Mouse (Mus musculus) heart, embryonic 16.5 days (tissue): ENCODE data around the gene Btn2a2. TPM values are rescaled to one million over a fixed set of nuclear protein-coding genes. Genes with fewer than 3 reads are reported as not detected.

Experiments used
- ATAC-seq: fragments of 200-750 bp; cut with Nextera tagmentation; replicated peaks from 2 replicates; pipeline ENCODE4 v1.8.0; 2017; ENCODE audit warnings: moderate number of reproducible peaks; ENCODE audit not compliant: insufficient read depth, low FRiP score; ENCODE audit errors: extremely low read depth
- H3K27ac ChIP-seq: fragments of 300-500 bp; sonication (generic); 2 replicates; pipeline ENCODE4 v1.5.1; 2014; ENCODE audit warnings: mild to moderate bottlenecking, low read length, control low read depth, moderate library complexity
- H3K27me3 ChIP-seq: fragments of 300-500 bp; sonication (generic); 2 replicates; pipeline ENCODE4 v1.6.1; 2014; ENCODE audit warnings: low read length, mixed read lengths; ENCODE audit not compliant: control insufficient read depth, insufficient read depth
- H3K36me3 ChIP-seq: fragments of 300-500 bp; sonication (generic); 2 replicates; pipeline ENCODE4 v1.6.1; 2014; ENCODE audit not compliant: control insufficient read depth, insufficient read depth
- H3K4me1 ChIP-seq: fragments of 300-500 bp; sonication (generic); 2 replicates; pipeline ENCODE4 v1.6.1; 2014; ENCODE audit warnings: low read length, mixed read lengths; ENCODE audit not compliant: control insufficient read depth, insufficient read depth
- H3K4me2 ChIP-seq: fragments of 300-500 bp; sonication (generic); 2 replicates; pipeline ENCODE4 v1.6.1; 2014; ENCODE audit warnings: low read depth, mild to moderate bottlenecking, control low read depth, low read length
- H3K4me3 ChIP-seq: fragments of 300-500 bp; sonication (generic); 2 replicates; pipeline ENCODE4 v1.5.1; 2014; ENCODE audit warnings: mild to moderate bottlenecking, control low read depth, low read length
- H3K9ac ChIP-seq: fragments of 300-500 bp; sonication (generic); 2 replicates; pipeline ENCODE4 v1.6.1; 2014; ENCODE audit warnings: low read length, control low read depth
- H3K9me3 ChIP-seq: fragments of 300-500 bp; sonication (generic); replicated peaks from 2 replicates; pipeline ENCODE4 v1.6.1; 2016; ENCODE audit warnings: low read length; ENCODE audit not compliant: control insufficient read depth
- WGBS: fragments of 180-500 bp; shearing (Covaris S2); extraction: QIAGEN DNeasy Blood & Tissue Kit; methylation state at CpG from one replicate; pipeline ENCODE4 v1.1.7; 2014; 5-methylcytosine and 5-hydroxymethylcytosine counted together
- polyA plus RNA-seq: library from polyadenylated mRNA; unstranded; fragments of >200 nt; fragmentation: Nextera tagmentation; extraction: Ambion mirVana; gene quantifications from 2 replicates; pipeline ENCODE4 v1.2.1, GENCODE M21; 2015

Gene Btn2a2
- polyA plus RNA-seq, 1 experiment from 2014 or later, result 0.34 TPM

- peak overlapping the region; percentile 24 for H3K4me3 ChIP-seq
- no peaks in the 10 kb centered on the region for H3K27me3 ChIP-seq
- H3K9me3 ChIP-seq, result no peaks in the 10 kb centered on the region
- H3K4me1 ChIP-seq, result peaks cover 26% of the 10 kb centered on the region
- H3K4me2 ChIP-seq, result peak overlapping the region; percentile 38
- no peak for ATAC-seq
- H3K9ac ChIP-seq, result no peak overlapping the region
- WGBS, result 33% methylated on average over 5 of the region's 5 CpGs
- H3K36me3 ChIP-seq, result no peaks in the 10 kb centered on the region
- H3K27ac ChIP-seq, result no peak overlapping the region
Observed at GRCm38 (mm10) chr13:23501511-23501910, 12.9 kb upstream of the Btn2a2 start.

GRCm38 (mm10) chr13:23500424-23501200 is 12.0 kb upstream of the Btn2a2 start:
- Histone ChIP-seq H3K27me3 (no peaks in the 10 kb centered on the region), H3K9ac (no peak overlapping the region), H3K4me1 (peaks cover 21% of the 10 kb centered on the region), H3K4me3 (no peak overlapping the region), H3K4me2 (no peak overlapping the region), H3K36me3 (no peaks in the 10 kb centered on the region), H3K9me3 (no peaks in the 10 kb centered on the region), H3K27ac (no peak overlapping the region)
- 6% methylated on average over 17 of the region's 17 CpGs for WGBS
- no peak; the same call in 1 of the 2 replicates for ATAC-seq

- no peak for ATAC-seq
- 24% methylated on average over 7 of the region's 7 CpGs for WGBS
- no peak overlapping the region for H3K4me3 ChIP-seq
- H3K27me3 ChIP-seq, result no peaks in the 10 kb centered on the region
- no peak overlapping the region for H3K4me2 ChIP-seq
- H3K9ac ChIP-seq, result no peak overlapping the region
- no peaks in the 10 kb centered on the region for H3K36me3 ChIP-seq
- H3K9me3 ChIP-seq, result no peaks in the 10 kb centered on the region
- peaks cover 15% of the 10 kb centered on the region for H3K4me1 ChIP-seq
- no peak overlapping the region for H3K27ac ChIP-seq
Observed at GRCm38 (mm10) chr13:23499943-23500342, 11.3 kb upstream of the Btn2a2 start.

- Histone ChIP-seq H3K4me3 (peak overlapping the region; percentile 50), H3K27ac (no peak overlapping the region), H3K9ac (peak overlapping the region; percentile 31), H3K9me3 (no peaks in the 10 kb centered on the region), H3K27me3 (no peaks in the 10 kb centered on the region), H3K4me2 (peak overlapping the region; percentile 72), H3K4me1 (peaks cover 14% of the 10 kb centered on the region), H3K36me3 (no peaks in the 10 kb centered on the region)
- no peak for ATAC-seq
- 7% methylated on average over 10 of the region's 10 CpGs for WGBS
Observed at GRCm38 (mm10) chr13:23498653-23499052, 10.0 kb upstream of the Btn2a2 start.

- Histone ChIP-seq H3K4me1 (peaks cover 14% of the 10 kb centered on the region), H3K27me3 (no peaks in the 10 kb centered on the region), H3K36me3 (no peaks in the 10 kb centered on the region), H3K27ac (no peak overlapping the region), H3K4me2 (peak overlapping the region; percentile 72), H3K9ac (no peak overlapping the region), H3K9me3 (no peaks in the 10 kb centered on the region), H3K4me3 (peak overlapping the region; percentile 50)
- ATAC-seq, result no peak
- WGBS, result 10% methylated on average over 19 of the region's 19 CpGs
Observed at GRCm38 (mm10) chr13:23497656-23498321, 9.1 kb upstream of the Btn2a2 start.

- no peak overlapping the region for H3K9ac ChIP-seq
- no peak overlapping the region for H3K4me2 ChIP-seq
- H3K27me3 ChIP-seq, result no peaks in the 10 kb centered on the region
- ATAC-seq, result no peak
- no peak overlapping the region for H3K4me3 ChIP-seq
- H3K36me3 ChIP-seq, result no peaks in the 10 kb centered on the region
- no peak overlapping the region for H3K27ac ChIP-seq
- 75% methylated on average over 6 of the region's 6 CpGs for WGBS
- no peaks in the 10 kb centered on the region for H3K9me3 ChIP-seq
- peaks cover 20% of the 10 kb centered on the region for H3K4me1 ChIP-seq
Observed at GRCm38 (mm10) chr13:23495526-23495925, 6.9 kb upstream of the Btn2a2 start.

GRCm38 (mm10) chr13:23491990-23492389 is 3.3 kb upstream of the Btn2a2 start:
- Histone ChIP-seq H3K36me3 (no peaks in the 10 kb centered on the region), H3K4me1 (peaks cover 18% of the 10 kb centered on the region), H3K4me3 (peak overlapping the region; percentile 51), H3K9ac (peak overlapping the region; percentile 39), H3K27ac (no peak overlapping the region), H3K9me3 (no peaks in the 10 kb centered on the region), H3K27me3 (peaks cover 4% of the 10 kb centered on the region), H3K4me2 (peak overlapping the region; percentile 67)
- 9% methylated on average over 14 of the region's 14 CpGs for WGBS
- no peak for ATAC-seq

GRCm38 (mm10) chr13:23491263-23491662 is 2.6 kb upstream of the Btn2a2 start:
- H3K27ac ChIP-seq, result no peak overlapping the region
- no peak for ATAC-seq
- H3K4me1 ChIP-seq, result peaks cover 18% of the 10 kb centered on the region
- no peaks in the 10 kb centered on the region for H3K36me3 ChIP-seq
- no peak overlapping the region for H3K9ac ChIP-seq
- H3K27me3 ChIP-seq, result peaks cover 4% of the 10 kb centered on the region
- no peak overlapping the region for H3K4me2 ChIP-seq
- no peak overlapping the region for H3K4me3 ChIP-seq
- WGBS, result 22% methylated on average over 1 of the region's 1 CpGs
- no peaks in the 10 kb centered on the region for H3K9me3 ChIP-seq

- ATAC-seq, result no peak
- peaks cover 18% of the 10 kb centered on the region for H3K4me1 ChIP-seq
- H3K4me3 ChIP-seq, result no peak overlapping the region
- no peaks in the 10 kb centered on the region for H3K36me3 ChIP-seq
- H3K27ac ChIP-seq, result no peak overlapping the region
- H3K27me3 ChIP-seq, result peaks cover 4% of the 10 kb centered on the region
- WGBS, result 30% methylated on average over 1 of the region's 1 CpGs
- no peak overlapping the region for H3K4me2 ChIP-seq
- no peak overlapping the region for H3K9ac ChIP-seq
- H3K9me3 ChIP-seq, result no peaks in the 10 kb centered on the region
Observed at GRCm38 (mm10) chr13:23490863-23491262, 2.2 kb upstream of the Btn2a2 start.
